Mouse (Mus musculus) kidney, postnatal 0 days (tissue): ENCODE results near the gene Tnfsf11. TPM values are rescaled to one million over a fixed set of nuclear protein-coding genes. Genes with fewer than 3 reads are reported as not detected.

ENCODE experiments used
- ATAC-seq: fragments of 200-750 bp; cut with Nextera tagmentation; replicated peaks from 2 replicates; pipeline ENCODE4 v1.8.0; 2017; ENCODE audit warnings: low read depth, moderate number of reproducible peaks, moderate TSS enrichment, moderate library complexity; ENCODE audit not compliant: low FRiP score
- DNase-seq: peaks from one replicate; pipeline ENCODE4 v3.0.0-alpha.2; 2016; ENCODE audit warnings: low spot score
- H3K27ac ChIP-seq: fragments of 300-500 bp; sonication (generic); 2 replicates; pipeline ENCODE4 v1.5.1; 2014; ENCODE audit warnings: mild to moderate bottlenecking
- H3K27me3 ChIP-seq: fragments of 300-500 bp; sonication (generic); 2 replicates; pipeline ENCODE4 v1.6.1; 2014; ENCODE audit warnings: low read length, mixed read lengths; ENCODE audit not compliant: insufficient read depth
- H3K36me3 ChIP-seq: fragments of 300-500 bp; sonication (generic); 2 replicates; pipeline ENCODE4 v1.6.1; 2014; ENCODE audit warnings: low read length, mixed read lengths; ENCODE audit not compliant: insufficient read depth
- H3K4me1 ChIP-seq: fragments of 300-500 bp; sonication (generic); replicated peaks from 2 replicates; pipeline ENCODE4 v1.6.1; 2014; ENCODE audit warnings: antibody characterized with exemption, low read length, mixed read lengths; ENCODE audit not compliant: insufficient read depth
- H3K4me2 ChIP-seq: fragments of 300-500 bp; sonication (generic); 2 replicates; pipeline ENCODE4 v1.6.1; 2014; ENCODE audit warnings: mild to moderate bottlenecking, low read length, moderate library complexity, mixed read lengths
- H3K4me3 ChIP-seq: fragments of 300-500 bp; sonication (generic); replicated peaks from 2 replicates; pipeline ENCODE4 v1.5.1; 2014; ENCODE audit warnings: low read depth, low read length
- H3K9ac ChIP-seq: fragments of 300-500 bp; sonication (generic); 2 replicates; pipeline ENCODE4 v1.6.1; 2014; ENCODE audit warnings: low read depth, low read length
- H3K9me3 ChIP-seq: fragments of 300-500 bp; sonication (generic); replicated peaks from 2 replicates; pipeline ENCODE4 v1.6.1; 2016; ENCODE audit warnings: low read length, inconsistent platforms, mixed read lengths
- CTCF ChIP-seq: IDR thresholded peaks from 2 replicates; pipeline ENCODE4 v1.5.1; 2016; ENCODE audit warnings: antibody characterized with exemption, low read depth, mild to moderate bottlenecking, moderate library complexity
- WGBS: fragments of 180-500 bp; shearing (Covaris S2); extraction: QIAGEN DNeasy Blood & Tissue Kit; methylation state at CpG from one replicate; pipeline ENCODE4 v1.1.7; 2014; 5-methylcytosine and 5-hydroxymethylcytosine counted together
- polyA plus RNA-seq: library from polyadenylated mRNA; unstranded; fragments of >200 nt; fragmentation: Nextera tagmentation; extraction: Ambion mirVana; gene quantifications from 2 replicates; pipeline ENCODE4 v1.2.1, GENCODE M21; 2015

Tnfsf11 gene
- polyA plus RNA-seq, 1 experiment from 2014 or later, result 0.45 TPM

DNA sequence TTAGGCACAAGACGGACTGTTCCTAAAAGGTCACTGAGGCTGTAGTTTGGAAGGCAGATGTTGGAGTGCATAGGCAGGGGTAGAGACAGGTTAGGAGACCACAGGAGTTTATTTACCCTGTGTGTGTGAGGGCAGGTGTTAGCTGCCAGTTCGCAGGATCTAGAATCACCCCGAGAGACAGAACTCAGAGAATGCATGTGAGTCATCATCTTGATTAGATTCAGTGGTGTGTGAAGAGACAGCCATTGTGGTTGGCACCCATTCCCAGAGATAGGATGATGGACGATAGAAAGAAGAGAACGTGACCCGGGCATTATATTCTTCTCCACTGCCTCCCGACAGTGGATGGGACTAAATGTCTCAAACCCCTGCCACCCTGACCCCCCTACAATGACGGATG lies 35.2 kb upstream of the Tnfsf11 start:
- H3K36me3 ChIP-seq, result no peaks in the 10 kb centered on the region
- no peak overlapping the region for H3K27ac ChIP-seq
- ATAC-seq (no peak), DNase-seq (no peak)
- H3K4me2 ChIP-seq, result no peak overlapping the region
- no peak for TF ChIP-seq CTCF
- H3K9me3 ChIP-seq, result no peaks in the 10 kb centered on the region
- WGBS, result 41% methylated on average over 8 of the region's 8 CpGs
- no peak overlapping the region for H3K4me3 ChIP-seq
- H3K27me3 ChIP-seq, result no peaks in the 10 kb centered on the region
- H3K4me1 ChIP-seq, result no peaks in the 10 kb centered on the region
- H3K9ac ChIP-seq, result no peak overlapping the region

DNA sequence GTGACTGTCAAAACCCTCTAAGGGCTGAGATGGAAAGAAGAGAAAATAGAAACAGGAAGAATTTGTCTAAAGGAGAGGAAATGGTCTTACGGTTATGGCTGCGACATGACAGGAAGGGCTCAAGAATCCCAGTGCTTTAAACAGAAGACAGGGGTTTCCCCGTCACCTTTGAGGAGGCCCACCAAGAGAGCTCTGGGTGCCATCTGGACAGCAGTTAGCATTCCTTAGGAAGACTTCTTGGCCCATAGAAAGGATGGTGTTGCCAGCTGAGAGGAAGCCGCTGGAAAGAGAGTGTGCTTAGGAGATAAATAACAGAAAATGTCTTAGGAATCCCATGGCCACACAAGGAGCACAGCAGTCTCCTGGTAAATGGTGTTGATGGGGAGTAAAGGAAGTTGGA lies 34.3 kb upstream of the Tnfsf11 start:
- no peak for ATAC-seq

DNA sequence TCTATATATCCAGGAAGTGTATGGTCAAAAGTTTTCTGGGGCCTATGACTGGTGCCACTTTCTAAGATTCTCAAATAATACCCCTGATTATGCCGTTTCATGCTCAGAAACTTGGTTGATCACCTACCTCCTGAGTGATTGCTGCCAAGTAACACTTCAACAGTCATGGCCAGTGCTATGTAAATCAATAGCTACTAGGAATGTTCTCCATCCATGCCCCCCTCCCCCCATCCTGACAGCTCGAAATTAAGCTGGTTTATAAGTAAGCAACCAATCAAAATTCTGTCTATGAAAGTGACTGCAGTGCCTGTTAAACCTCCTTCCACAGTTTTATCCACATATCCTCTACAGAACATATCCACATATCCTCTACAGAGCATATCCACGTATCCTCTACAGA lies 25.5 kb upstream of the Tnfsf11 start:
- TF ChIP-seq CTCF, result no peak
- Histone ChIP-seq H3K4me2 (no peak overlapping the region), H3K27ac (no peak overlapping the region), H3K27me3 (no peaks in the 10 kb centered on the region), H3K4me3 (no peak overlapping the region), H3K4me1 (0 out of 2 replicates have a peak, but pooled peaks cover 7% of the 10 kb centered on the region), H3K9me3 (no peaks in the 10 kb centered on the region), H3K9ac (no peak overlapping the region), H3K36me3 (no peaks in the 10 kb centered on the region)
- no peak for ATAC-seq
- DNase-seq, result no peak
- WGBS, result 75% methylated on average over 3 of the region's 3 CpGs

More for the DNA sequence above, 34.3 kb upstream of the Tnfsf11 start:
- no peaks in the 10 kb centered on the region for H3K36me3 ChIP-seq
- no peaks in the 10 kb centered on the region for H3K4me1 ChIP-seq
- WGBS, result 69% methylated on average over 4 of the region's 4 CpGs
- H3K4me2 ChIP-seq, result no peak overlapping the region
- no peaks in the 10 kb centered on the region for H3K27me3 ChIP-seq
- no peaks in the 10 kb centered on the region for H3K9me3 ChIP-seq
- TF ChIP-seq CTCF, result no peak
- DNase-seq, result no peak
- H3K9ac ChIP-seq, result no peak overlapping the region
- H3K4me3 ChIP-seq, result no peak overlapping the region
- no peak overlapping the region for H3K27ac ChIP-seq

DNA sequence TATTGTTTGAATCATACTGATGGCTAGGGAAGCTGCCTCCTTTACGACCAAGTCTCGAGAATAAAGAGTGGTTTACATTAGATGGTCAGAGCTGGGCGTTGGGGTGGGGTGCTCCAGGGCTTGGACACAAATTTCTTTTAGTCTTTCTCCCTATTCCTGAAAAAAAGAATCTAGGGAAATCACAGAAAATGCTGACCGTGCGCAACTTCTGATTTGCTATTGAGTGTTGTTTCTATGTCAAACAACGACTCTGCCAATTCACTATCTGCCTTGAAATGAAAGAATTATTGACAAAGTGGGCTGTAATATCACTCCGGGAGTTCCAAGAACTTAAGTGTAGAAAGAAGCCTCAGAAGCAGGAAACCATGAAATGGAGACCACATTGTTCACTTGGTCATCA lies 23.5 kb upstream of the Tnfsf11 start:
- Histone ChIP-seq H3K4me1 (0 out of 2 replicates have a peak, but pooled peaks cover 7% of the 10 kb centered on the region), H3K36me3 (no peaks in the 10 kb centered on the region), H3K27ac (no peak overlapping the region), H3K4me2 (no peak overlapping the region), H3K4me3 (no peak overlapping the region), H3K9me3 (no peaks in the 10 kb centered on the region), H3K9ac (no peak overlapping the region), H3K27me3 (no peaks in the 10 kb centered on the region)
- ATAC-seq, result no peak
- WGBS, result 72% methylated on average over 7 of the region's 7 CpGs
- no peak for TF ChIP-seq CTCF
- no peak for DNase-seq

DNA sequence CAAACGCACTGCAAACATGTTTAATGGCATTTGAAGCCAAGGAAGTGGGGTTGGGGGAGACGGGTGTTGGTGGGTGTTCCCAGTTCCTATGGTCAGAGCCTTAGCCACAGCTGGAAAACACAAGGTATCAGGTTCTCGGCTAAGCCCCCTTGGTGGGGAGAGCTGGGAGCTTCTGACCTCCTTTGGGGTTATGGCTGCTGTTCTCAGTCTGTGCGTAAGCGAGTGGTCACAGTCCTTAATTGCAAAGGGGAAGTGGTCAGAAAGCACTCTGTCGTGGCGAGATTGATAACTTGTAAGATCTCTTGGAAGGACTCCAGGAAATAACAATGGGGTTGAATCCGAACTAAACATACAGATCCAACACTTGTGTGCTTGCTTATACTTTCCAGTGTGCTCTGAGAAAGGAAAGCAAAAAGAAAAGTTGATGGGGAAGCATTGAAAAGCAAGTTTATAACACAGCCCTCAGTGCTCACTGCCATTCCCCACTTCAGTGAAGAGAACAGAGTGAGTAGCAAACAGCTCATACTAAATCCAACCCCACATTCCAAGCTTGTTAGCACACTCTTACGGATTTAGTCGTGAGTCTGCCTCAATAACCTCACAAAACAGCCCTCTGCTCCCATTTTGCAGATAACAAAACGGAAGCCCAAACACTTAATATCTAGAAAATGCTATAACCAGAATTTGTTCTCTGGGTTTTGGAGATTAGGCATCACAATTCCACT lies 22.9 kb upstream of the Tnfsf11 start:
- H3K36me3 ChIP-seq, result no peaks in the 10 kb centered on the region
- DNase-seq (peak; percentile 27), ATAC-seq (no peak)
- TF ChIP-seq CTCF, result no peak
- H3K9ac ChIP-seq, result no peak overlapping the region
- H3K27ac ChIP-seq, result no peak overlapping the region
- H3K4me1 ChIP-seq, result 0 out of 2 replicates have a peak, but pooled peaks cover 7% of the 10 kb centered on the region
- H3K4me2 ChIP-seq, result no peak overlapping the region
- H3K4me3 ChIP-seq, result no peak overlapping the region
- 14% methylated on average over 11 of the region's 11 CpGs for WGBS
- H3K27me3 ChIP-seq, result no peaks in the 10 kb centered on the region
- H3K9me3 ChIP-seq, result no peaks in the 10 kb centered on the region

DNA sequence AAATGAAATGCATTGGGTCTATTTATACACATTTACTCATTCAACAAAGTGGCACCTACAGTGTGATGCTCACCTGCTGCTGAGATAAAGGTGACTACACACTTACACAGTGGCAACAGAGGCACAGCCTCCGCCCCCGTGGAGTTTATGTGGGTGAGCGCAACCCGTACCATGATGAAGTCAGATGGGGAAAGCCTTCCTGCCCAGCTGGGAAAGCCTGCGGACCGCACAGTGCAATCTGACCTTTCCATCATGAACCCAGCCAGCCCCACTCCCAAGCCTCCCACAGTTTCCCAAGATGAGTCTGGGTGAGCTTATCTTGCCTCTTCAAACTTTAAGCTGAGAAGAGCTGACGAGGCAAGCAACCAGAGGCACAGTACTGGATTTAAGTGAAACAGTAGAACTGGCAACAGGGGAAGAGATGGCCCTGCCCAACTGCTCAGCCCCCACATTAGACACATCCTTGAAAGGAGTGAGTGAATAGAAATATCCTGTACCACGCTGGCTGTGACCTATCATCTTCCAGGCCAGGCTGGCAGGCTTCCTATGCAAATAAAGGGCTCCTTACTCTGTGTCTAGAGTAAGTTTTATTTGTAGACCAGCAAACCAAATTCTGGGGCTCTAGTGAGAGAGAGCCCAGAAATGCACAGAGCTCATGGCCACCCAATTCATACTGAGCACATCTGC lies 22.1 kb upstream of the Tnfsf11 start:
- Histone ChIP-seq H3K9me3 (no peaks in the 10 kb centered on the region), H3K27me3 (no peaks in the 10 kb centered on the region), H3K4me2 (no peak overlapping the region), H3K4me3 (no peak overlapping the region), H3K4me1 (0 out of 2 replicates have a peak, but pooled peaks cover 7% of the 10 kb centered on the region), H3K36me3 (no peaks in the 10 kb centered on the region), H3K9ac (no peak overlapping the region), H3K27ac (no peak overlapping the region)
- 34% methylated on average over 8 of the region's 8 CpGs for WGBS
- DNase-seq, result peak; percentile 69
- TF ChIP-seq CTCF, result no peak
- ATAC-seq, result peak; percentile 54; the same call in 1 of the 2 replicates
